Mouse (Mus musculus): ENCODE results near the gene Ntm. TPM values are rescaled to one million over a fixed set of nuclear protein-coding genes. Genes with fewer than 3 reads are reported as not detected.

The Ntm gene
- polyA plus RNA-seq, 1 experiment from 2014 or later: 48.5 TPM

GRCm38 (mm10) chr9:29956936-29957335 lies 6.0 kb downstream of the Ntm start:
- Histone ChIP-seq H3K27ac (ENCODE audit: low read depth, low read length) (no peak overlapping the region), H3K9ac (ENCODE audit: low read depth, low read length) (no peak overlapping the region), H3K4me1 (ENCODE audit: control insufficient read depth, insufficient read depth, low read length) (peaks cover 3% of the 10 kb centered on the region; the same call in 1 of the 2 replicates), H3K27me3 (ENCODE audit: control insufficient read depth, insufficient read depth, low read length) (peaks cover 10% of the 10 kb centered on the region), H3K9me3 (ENCODE audit: control insufficient read depth, low read length) (no peaks in the 10 kb centered on the region), H3K36me3 (ENCODE audit: control insufficient read depth, insufficient read depth, low read length) (no peaks in the 10 kb centered on the region), H3K4me3 (ENCODE audit: low read length) (no peak overlapping the region), H3K4me2 (replicated peaks; ENCODE audit: low read depth, low read length) (no peak overlapping the region)
- ATAC-seq (ENCODE audit: low FRiP score, low TSS enrichment): no peak
- WGBS: 52% methylated on average over 5 of the region's 5 CpGs

- Histone ChIP-seq H3K27me3 (ENCODE audit: control insufficient read depth, insufficient read depth, low read length) (no peaks in the 10 kb centered on the region), H3K36me3 (ENCODE audit: control insufficient read depth, insufficient read depth, low read length) (no peaks in the 10 kb centered on the region), H3K4me3 (ENCODE audit: low read length) (no peak overlapping the region), H3K4me2 (replicated peaks; ENCODE audit: low read depth, low read length) (no peak overlapping the region), H3K9ac (ENCODE audit: low read depth, low read length) (no peak overlapping the region), H3K4me1 (ENCODE audit: control insufficient read depth, insufficient read depth, low read length) (no peaks in the 10 kb centered on the region), H3K27ac (ENCODE audit: low read depth, low read length) (no peak overlapping the region), H3K9me3 (ENCODE audit: control insufficient read depth, low read length) (no peaks in the 10 kb centered on the region)
- no peak for ATAC-seq (ENCODE audit: low FRiP score, low TSS enrichment)
- WGBS: 63% methylated on average over 6 of the region's 6 CpGs
Observed at GRCm38 (mm10) chr9:29954031-29954430, 8.9 kb downstream of the Ntm start.

- H3K36me3 ChIP-seq (ENCODE audit: control insufficient read depth, insufficient read depth, low read length): no peaks in the 10 kb centered on the region
- WGBS: 86% methylated on average over 3 of the region's 3 CpGs
- H3K27me3 ChIP-seq (ENCODE audit: control insufficient read depth, insufficient read depth, low read length): no peaks in the 10 kb centered on the region
- H3K9ac ChIP-seq (ENCODE audit: low read depth, low read length): no peak overlapping the region
- H3K4me3 ChIP-seq (ENCODE audit: low read length): no peak overlapping the region
- H3K9me3 ChIP-seq (ENCODE audit: control insufficient read depth, low read length): no peaks in the 10 kb centered on the region
- no peak overlapping the region for H3K27ac ChIP-seq (ENCODE audit: low read depth, low read length)
- no peaks in the 10 kb centered on the region for H3K4me1 ChIP-seq (ENCODE audit: control insufficient read depth, insufficient read depth, low read length)
- ATAC-seq (ENCODE audit: low FRiP score, low TSS enrichment): no peak
- H3K4me2 ChIP-seq (replicated peaks; ENCODE audit: low read depth, low read length): no peak overlapping the region
Observed at GRCm38 (mm10) chr9:29949041-29949440, 13.9 kb downstream of the Ntm start.

GRCm38 (mm10) chr9:29943209-29944070 lies 19.5 kb downstream of the Ntm start:
- no peak overlapping the region for H3K4me3 ChIP-seq (ENCODE audit: low read length)
- no peak overlapping the region; the same call in 1 of the 2 replicates for H3K4me2 ChIP-seq (replicated peaks; ENCODE audit: low read depth, low read length)
- no peaks in the 10 kb centered on the region for H3K9me3 ChIP-seq (ENCODE audit: control insufficient read depth, low read length)
- H3K9ac ChIP-seq (ENCODE audit: low read depth, low read length): no peak overlapping the region
- H3K4me1 ChIP-seq (ENCODE audit: control insufficient read depth, insufficient read depth, low read length): no peaks in the 10 kb centered on the region
- no peaks in the 10 kb centered on the region for H3K36me3 ChIP-seq (ENCODE audit: control insufficient read depth, insufficient read depth, low read length)
- 36% methylated on average over 20 of the region's 20 CpGs for WGBS
- ATAC-seq (ENCODE audit: low FRiP score, low TSS enrichment): no peak
- H3K27me3 ChIP-seq (ENCODE audit: control insufficient read depth, insufficient read depth, low read length): no peaks in the 10 kb centered on the region
- no peak overlapping the region for H3K27ac ChIP-seq (ENCODE audit: low read depth, low read length)

GRCm38 (mm10) chr9:29942183-29942952 lies 20.6 kb downstream of the Ntm start:
- H3K36me3 ChIP-seq (ENCODE audit: control insufficient read depth, insufficient read depth, low read length): no peaks in the 10 kb centered on the region
- ATAC-seq (ENCODE audit: low FRiP score, low TSS enrichment): no peak
- no peak overlapping the region for H3K4me3 ChIP-seq (ENCODE audit: low read length)
- no peaks in the 10 kb centered on the region for H3K27me3 ChIP-seq (ENCODE audit: control insufficient read depth, insufficient read depth, low read length)
- H3K9me3 ChIP-seq (ENCODE audit: control insufficient read depth, low read length): no peaks in the 10 kb centered on the region
- H3K27ac ChIP-seq (ENCODE audit: low read depth, low read length): no peak overlapping the region
- H3K9ac ChIP-seq (ENCODE audit: low read depth, low read length): no peak overlapping the region
- no peaks in the 10 kb centered on the region for H3K4me1 ChIP-seq (ENCODE audit: control insufficient read depth, insufficient read depth, low read length)
- H3K4me2 ChIP-seq (replicated peaks; ENCODE audit: low read depth, low read length): no peak overlapping the region
- 68% methylated on average over 11 of the region's 11 CpGs for WGBS

- WGBS: 95% methylated on average over 16 of the region's 16 CpGs
- Histone ChIP-seq H3K36me3 (ENCODE audit: control insufficient read depth, insufficient read depth, low read length) (no peaks in the 10 kb centered on the region), H3K9me3 (ENCODE audit: control insufficient read depth, low read length) (no peaks in the 10 kb centered on the region), H3K9ac (ENCODE audit: low read depth, low read length) (no peak overlapping the region), H3K27me3 (ENCODE audit: control insufficient read depth, insufficient read depth, low read length) (no peaks in the 10 kb centered on the region), H3K4me2 (replicated peaks; ENCODE audit: low read depth, low read length) (no peak overlapping the region), H3K4me1 (ENCODE audit: control insufficient read depth, insufficient read depth, low read length) (no peaks in the 10 kb centered on the region), H3K4me3 (ENCODE audit: low read length) (no peak overlapping the region), H3K27ac (ENCODE audit: low read depth, low read length) (no peak overlapping the region)
- ATAC-seq (ENCODE audit: low FRiP score, low TSS enrichment): no peak
Observed at GRCm38 (mm10) chr9:29939517-29940034, 23.4 kb downstream of the Ntm start.

- H3K9ac ChIP-seq (ENCODE audit: low read depth, low read length): no peak overlapping the region
- H3K4me3 ChIP-seq (ENCODE audit: low read length): no peak overlapping the region
- no peaks in the 10 kb centered on the region for H3K9me3 ChIP-seq (ENCODE audit: control insufficient read depth, low read length)
- no peaks in the 10 kb centered on the region for H3K4me1 ChIP-seq (ENCODE audit: control insufficient read depth, insufficient read depth, low read length)
- 84% methylated on average over 4 of the region's 4 CpGs for WGBS
- ATAC-seq (ENCODE audit: low FRiP score, low TSS enrichment): no peak
- H3K4me2 ChIP-seq (replicated peaks; ENCODE audit: low read depth, low read length): no peak overlapping the region
- no peaks in the 10 kb centered on the region for H3K36me3 ChIP-seq (ENCODE audit: control insufficient read depth, insufficient read depth, low read length)
- H3K27ac ChIP-seq (ENCODE audit: low read depth, low read length): no peak overlapping the region
- no peaks in the 10 kb centered on the region for H3K27me3 ChIP-seq (ENCODE audit: control insufficient read depth, insufficient read depth, low read length)
Observed at GRCm38 (mm10) chr9:29928796-29929195, 34.1 kb downstream of the Ntm start.

GRCm38 (mm10) chr9:29925382-29925781 lies 37.6 kb downstream of the Ntm start:
- H3K9me3 ChIP-seq (ENCODE audit: control insufficient read depth, low read length): no peaks in the 10 kb centered on the region
- H3K4me2 ChIP-seq (replicated peaks; ENCODE audit: low read depth, low read length): no peak overlapping the region
- no peak overlapping the region for H3K9ac ChIP-seq (ENCODE audit: low read depth, low read length)
- H3K36me3 ChIP-seq (ENCODE audit: control insufficient read depth, insufficient read depth, low read length): no peaks in the 10 kb centered on the region
- no peak overlapping the region for H3K4me3 ChIP-seq (ENCODE audit: low read length)
- H3K27ac ChIP-seq (ENCODE audit: low read depth, low read length): no peak overlapping the region
- H3K4me1 ChIP-seq (ENCODE audit: control insufficient read depth, insufficient read depth, low read length): no peaks in the 10 kb centered on the region
- no peaks in the 10 kb centered on the region for H3K27me3 ChIP-seq (ENCODE audit: control insufficient read depth, insufficient read depth, low read length)
- ATAC-seq (ENCODE audit: low FRiP score, low TSS enrichment): 0 out of 2 replicates have a peak, but pooled peaks have one; percentile 46
- 65% methylated on average over 3 of the region's 3 CpGs for WGBS

Measured in kidney, embryonic 14.5 days (tissue).